Mouse (Mus musculus): Measurements from ENCODE around the gene Mycbp.

Gene Mycbp

DNA sequence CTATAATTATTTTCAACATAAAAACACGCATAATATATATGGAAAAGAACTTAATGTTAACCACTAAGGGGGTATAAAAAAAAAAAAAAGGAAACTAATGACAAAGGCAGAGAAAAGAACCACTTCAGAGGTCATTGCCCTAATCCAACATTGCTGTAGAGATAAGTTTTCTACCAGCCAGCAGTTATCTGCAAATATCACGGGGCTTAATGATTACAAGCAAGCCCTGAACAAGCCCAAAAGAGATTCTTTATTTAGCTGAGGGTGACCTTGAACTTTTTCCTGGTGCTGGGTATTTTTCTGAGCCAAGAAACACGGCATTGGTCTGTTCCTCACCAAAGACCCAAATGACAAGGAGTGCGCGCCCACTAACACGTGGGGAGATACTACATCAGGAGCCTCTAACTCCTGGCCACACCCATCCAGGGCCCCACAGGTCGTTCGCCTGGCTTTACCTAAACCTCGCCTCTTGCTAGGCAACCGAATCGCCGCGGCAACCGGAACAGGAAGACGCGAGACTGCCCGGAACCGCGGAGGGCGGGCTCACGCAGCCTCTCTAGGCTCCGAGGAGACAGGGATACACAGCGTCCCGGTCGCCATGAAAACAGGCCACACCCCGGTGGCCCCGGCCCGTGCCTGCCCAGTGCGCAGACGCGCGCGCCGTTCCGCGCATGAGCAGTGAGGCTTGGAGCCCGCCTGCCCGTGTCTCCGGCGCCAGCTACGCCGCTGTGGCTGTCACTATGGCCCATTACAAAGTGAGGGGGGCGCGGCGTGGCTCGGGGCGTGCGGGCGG lies at the start of gene Mycbp:
Mycbp (plus strand) TSS at position 500 of the 793 bp plus-strand sequence.
- in situ Hi-C loops (cut with MboI), result loop anchor here (25.0 kb wide), 1 partner anchor 617 kb away; no protein-coding TSS in a partner anchor

DNA sequence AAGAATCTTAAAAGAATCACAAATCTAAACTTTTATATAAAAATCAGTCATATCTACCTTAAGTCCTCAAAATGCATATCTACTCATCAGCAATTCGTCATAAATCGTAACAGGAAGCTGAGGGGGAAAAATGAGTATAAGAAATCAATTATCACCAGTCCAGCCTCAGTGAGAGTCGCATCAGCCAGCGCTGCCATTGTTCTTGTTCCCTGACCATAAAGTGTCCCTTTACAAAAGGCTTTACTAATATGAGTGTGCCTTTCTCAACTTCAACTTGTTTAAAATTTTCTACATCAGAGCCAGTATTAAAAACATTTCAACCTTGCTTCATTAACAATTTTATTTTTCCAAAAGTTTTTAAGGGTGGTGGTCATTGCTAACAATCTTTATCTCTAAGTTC lies 47.7 kb upstream of the Mycbp start:
- in situ Hi-C loops (cut with MboI), result no loop called here

DNA sequence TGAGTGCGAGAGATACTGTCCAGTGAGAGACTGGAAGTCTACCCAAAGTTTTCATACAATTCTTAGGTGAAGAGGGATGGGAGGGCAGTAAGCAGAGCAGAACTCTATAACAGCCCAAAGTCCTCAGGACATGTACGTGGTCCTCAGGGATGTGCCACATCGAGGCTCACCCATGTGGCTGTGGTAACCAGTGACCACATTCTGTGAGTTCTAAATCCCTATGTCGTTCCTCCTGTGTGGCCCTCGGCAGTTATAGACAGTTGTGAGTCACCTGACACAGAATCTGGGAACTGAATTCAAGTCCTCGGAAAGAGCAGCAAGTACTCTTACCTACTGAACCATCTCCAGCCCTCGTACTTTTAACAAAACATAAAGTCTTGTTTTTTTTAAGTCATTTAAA lies 46.5 kb upstream of the Mycbp start:
- in situ Hi-C loops (cut with MboI), result no loop called here

DNA sequence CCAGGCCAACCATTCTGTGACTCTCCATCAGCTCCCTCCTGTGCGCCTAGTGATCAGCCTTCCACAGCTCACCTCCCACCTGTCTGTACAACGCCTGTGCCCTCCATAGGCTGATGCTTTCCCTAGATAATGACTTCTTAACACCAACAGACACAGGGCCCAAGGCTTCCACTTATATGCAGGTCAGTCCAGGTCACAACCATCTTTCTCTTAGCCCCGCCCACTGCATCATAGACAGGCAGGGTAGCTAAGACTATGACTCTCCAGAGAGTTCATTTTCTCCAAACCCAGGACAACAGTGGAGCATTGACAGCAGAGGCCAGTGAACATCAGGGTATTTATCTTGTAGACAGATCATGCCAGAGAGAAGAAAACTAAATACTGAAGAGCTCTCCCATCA lies 45.3 kb upstream of the Mycbp start, which contains the start of gene 4933427I04Rik:
4933427I04Rik (plus strand) TSS at position 301 of the 400 bp plus-strand sequence.
- in situ Hi-C loops (cut with MboI), result no loop called here

DNA sequence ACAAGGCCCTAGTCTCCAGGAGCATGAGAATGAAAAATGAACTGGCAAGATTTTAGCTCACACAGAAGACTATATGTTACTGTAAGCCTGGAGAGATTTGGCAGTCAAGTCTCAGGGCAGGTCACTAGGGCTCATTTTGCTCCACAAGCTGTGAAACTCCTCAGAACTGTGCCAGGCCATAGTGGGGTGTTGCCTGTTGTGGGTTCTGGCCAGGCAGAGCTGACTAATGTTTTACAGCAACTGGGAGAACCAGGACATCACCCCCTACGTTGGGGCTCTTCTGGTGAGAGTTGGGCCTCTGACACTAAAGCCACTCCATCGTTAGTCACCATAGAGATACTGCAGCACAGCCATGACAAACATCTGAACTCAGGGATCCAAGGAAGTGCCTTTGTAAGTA lies 44.8 kb upstream of the Mycbp start:
- in situ Hi-C loops (cut with MboI), result no loop called here

DNA sequence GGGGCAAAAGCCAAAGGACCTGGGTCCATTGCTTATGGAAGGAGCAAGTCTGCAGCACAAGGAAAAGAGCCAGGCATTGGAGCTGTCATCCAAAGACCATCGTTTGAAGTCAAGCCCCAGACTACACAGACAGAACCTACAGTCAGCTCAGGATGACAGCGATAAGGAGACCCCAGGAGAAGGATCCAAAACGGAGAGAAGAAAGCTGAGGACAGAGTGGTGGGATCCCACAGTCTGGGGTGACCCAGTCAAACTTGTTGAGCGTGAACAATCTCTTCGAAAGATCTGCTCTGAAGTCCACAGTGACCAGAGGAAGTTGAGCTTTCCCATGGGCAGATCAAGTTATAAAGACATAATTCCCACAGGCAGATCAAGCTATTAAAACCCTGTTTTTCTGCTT lies 44.0 kb upstream of the Mycbp start:
- in situ Hi-C loops (cut with MboI), result no loop called here

DNA sequence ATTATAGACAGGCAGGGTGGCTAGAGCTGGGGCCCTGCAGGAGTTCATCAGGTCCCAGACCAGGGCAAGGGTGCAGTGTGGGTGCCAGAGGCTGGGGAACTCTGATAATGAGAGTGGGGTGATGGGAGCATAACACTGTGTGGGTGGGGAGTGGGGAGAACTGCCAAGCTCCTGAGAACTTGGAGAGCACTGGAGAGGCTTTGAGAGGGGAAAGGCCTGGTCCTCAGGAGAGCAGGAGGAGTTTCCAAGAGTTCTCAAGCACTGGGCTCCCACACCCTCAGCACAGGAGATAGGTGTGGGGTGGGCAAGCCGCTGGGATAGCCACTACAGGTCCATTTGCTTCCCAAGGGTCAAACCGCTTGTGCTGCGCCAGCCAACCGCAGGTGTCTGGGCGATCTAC lies 10.9 kb upstream of the Mycbp start:
- in situ Hi-C loops (cut with MboI), result no loop called here

DNA sequence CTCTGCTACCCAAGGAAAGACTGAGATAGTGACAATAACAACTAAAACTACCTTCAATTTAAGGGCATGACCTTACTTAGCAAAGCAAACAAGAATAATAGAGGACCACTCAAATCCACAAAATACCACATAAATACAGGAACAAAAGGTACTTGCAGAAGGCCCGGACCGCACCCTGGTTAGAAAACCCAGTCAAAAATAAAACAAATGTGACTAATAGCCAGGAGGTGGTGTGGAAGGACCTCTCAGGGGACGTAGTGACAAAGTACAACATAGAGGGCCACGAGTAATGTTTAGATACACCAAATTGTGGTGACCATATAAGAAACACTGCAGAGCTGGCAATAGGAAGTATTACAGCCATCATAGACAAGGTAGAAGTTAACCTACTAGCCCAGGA lies 10.3 kb upstream of the Mycbp start:
- in situ Hi-C loops (cut with MboI), result no loop called here

DNA sequence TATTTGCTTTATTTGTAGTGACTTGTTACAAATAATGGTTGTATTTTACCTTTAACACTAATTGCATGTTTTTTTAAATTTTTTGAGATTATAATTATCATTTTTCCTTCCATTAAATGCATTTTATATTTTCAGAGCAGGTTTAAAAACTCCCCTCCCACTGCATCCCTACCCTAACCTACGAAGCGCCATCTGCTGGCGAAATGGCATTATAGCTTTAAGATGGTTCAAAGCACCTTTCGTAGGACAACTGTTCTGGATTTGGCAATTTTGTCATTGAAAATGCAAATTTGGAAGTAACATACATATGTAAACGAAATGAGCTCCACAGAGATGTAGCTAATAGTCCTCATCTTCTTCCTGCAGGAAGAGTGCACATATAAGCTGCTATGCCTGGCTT lies 5.9 kb upstream of the Mycbp start:
- in situ Hi-C loops (cut with MboI), result no loop called here

DNA sequence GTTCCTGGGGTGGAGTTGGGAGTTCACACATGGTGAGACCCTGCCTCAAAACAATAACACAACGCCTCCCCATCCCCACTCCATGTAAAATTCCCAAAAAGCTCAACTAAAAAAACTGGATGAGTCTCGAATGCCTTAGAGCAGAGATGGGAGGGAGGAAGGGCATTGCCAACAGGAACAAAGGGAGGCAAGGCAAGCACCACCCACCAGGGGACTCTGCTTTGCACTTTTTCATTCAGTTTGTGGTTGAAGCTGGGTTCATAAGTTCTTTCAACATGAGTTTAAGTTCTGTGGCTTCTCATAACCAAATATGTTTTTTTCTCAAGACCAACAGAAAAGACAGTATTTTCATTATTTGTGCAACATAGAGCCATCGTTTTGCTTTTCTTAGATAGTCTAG lies 1.2 kb upstream of the Mycbp start:
- in situ Hi-C loops (cut with MboI), result loop anchor here (25.0 kb wide), 1 partner anchor 616 kb away; no protein-coding TSS in a partner anchor

DNA sequence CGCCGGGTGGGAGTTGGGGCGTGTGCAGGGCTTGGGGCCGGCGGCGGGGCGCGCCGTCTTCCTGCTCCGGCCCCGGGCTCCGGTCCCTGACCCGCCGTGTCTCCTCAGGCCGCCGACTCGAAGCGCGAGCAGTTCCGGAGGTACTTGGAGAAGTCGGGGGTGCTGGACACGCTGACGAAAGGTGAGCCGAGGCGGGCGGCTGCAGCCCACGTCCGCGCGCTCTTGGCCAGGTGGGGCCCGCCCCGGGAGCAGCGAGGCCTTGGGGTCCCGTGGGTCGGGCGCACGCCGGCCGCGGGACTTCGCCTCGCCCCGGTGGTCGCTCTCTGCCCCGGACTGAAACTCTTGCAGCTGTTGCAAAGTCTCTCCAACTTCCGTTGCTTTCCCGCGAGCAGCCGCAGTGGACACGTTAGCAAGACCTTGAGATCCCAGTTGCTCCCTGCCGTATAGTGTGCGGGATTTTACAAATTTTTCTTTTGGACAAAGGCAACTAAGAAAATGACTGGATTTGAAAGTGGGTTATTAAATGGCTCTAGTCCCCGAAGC lies 565 bp downstream of the Mycbp start:
- in situ Hi-C loops (cut with MboI), result loop anchor here (25.0 kb wide), 1 partner anchor 618 kb away; no protein-coding TSS in a partner anchor

DNA sequence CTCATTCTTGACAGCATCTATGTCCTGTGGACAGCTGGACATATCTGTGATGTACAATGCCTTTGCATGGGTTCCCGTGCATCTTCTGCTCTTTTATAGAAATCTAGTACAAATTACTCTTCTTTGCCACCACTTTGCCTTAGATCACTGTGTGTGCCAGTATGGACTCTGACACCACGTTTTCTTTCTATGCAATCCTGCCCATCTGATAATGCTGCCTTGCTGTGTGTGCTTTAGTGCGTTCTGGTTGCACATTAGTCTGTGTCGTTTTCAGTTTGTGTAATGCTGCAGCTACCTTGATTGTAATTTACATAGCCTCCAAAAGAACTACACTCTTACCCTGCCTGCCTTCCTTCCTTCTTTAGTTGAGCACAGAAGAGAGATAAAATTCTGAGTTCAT lies 6.9 kb downstream of the Mycbp start:
- in situ Hi-C loops (cut with MboI), result loop anchor here (25.0 kb wide), 1 partner anchor 624 kb away; no protein-coding TSS in a partner anchor

DNA sequence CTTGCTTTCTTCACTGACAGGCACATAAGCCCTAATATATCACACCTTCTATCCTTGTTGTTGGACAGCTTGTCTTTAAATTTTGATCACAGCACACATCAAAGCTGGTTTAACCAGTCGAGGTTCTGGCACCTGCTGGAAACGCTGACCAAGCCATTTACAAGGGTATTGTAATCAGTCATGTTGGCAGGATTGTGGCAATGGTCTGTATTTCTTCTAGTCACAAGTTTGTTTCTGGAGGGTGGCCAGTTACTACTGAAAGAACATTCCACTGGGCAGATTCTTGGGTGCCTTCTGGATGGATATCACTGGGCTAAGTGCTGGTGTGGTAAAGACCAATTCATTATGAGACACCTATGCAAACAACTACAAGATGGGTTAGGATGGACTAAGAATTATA lies 7.8 kb downstream of the Mycbp start:
- in situ Hi-C loops (cut with MboI), result loop anchor here (25.0 kb wide), 1 partner anchor 625 kb away; no protein-coding TSS in a partner anchor

DNA sequence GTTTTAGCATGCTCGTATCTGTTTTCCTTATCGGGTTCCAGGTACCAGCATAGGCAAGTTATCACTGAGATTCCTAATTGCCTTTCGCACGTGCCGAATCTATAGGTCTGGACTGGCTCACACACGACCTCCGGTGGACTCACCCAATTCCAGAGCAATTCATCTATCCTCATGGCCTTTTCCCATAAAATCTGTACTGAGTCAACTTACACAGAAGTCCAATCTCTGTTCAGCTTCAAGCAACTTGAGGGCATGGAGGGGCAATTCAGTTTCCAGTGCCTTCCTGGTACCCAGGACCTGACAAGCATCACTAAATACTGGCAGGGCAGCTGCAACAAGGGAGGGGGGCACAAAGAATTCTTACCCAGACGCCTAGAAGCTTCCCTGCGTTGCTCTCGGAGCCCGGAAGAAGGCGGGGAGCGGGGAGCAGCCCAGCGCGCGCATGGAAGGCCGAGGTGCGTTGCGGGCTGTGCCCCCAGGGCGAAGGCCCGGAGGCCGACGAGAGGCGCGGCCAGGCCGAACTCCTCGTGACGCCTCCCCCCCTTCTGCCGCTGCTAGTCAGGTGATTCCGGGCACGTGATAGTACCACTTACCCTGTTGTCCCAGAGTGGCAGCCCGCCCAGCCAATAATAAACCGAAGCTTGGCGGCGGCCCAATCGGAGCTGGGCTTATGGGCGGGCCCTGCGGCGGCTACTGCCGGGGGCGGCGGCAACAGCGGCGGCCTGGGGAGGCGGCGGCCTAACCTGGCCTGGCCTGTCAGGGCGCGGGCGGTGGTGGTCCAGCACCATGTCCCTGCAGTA lies 12.3 kb downstream of the Mycbp start, which contains the start of gene Rragc:
Rragc (plus strand) TSS at position 699 of the 800 bp plus-strand sequence.
- in situ Hi-C loops (cut with MboI), result loop anchor here (25.0 kb wide), 1 partner anchor 630 kb away; no protein-coding TSS in a partner anchor

DNA sequence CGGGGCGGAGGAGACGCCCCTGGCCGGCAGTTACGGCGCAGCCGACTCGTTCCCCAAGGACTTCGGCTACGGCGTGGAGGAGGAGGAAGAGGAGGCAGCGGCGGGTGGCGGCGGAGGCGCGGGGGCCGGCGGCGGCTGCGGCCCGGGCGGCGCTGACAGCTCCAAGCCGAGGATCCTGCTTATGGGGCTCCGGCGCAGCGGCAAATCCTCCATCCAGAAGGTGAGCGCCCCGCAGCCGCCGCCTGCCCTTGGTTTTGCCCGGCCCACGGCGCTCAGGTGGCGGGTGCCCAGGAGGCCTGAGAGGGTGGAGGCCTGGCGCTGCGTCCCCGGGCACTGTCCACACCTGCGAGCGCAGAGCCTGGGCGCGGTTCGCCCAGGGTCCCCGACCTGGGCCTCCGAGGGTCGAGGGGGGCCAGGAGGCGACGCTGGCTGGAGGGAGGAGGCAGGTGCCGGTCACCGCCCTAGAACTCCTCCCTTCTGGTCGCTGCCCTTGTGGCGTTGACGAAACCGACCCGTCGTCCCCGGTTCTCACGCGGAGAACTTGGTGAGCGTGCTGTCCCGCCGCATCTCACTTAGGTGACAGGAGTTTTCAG lies 13.0 kb downstream of the Mycbp start, which contains the start of gene 4930535I16Rik:
4930535I16Rik (minus strand) TSS at position 475 of the 593 bp plus-strand sequence.
- in situ Hi-C loops (cut with MboI), result loop anchor here (25.0 kb wide), 1 partner anchor 630 kb away; no protein-coding TSS in a partner anchor

DNA sequence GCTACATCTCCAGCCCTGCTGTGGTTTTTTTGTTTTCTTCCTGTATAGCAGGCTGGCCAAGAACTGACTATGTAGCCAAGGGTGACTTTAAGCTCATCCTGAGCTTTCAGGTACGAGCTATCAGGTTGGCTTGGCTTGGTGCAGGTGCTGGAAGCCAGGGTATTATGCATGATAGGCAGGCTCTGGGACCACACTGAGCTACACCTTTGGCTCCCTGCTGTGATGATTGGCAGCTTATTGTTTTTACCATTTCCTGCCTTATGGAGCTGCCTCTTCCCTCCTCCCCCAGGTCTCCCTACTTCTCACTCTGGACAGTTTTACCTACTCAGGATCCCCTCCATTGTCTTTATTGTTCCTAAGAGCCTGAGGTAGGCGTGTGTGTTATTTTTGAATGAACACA lies 14.2 kb downstream of the Mycbp start:
- in situ Hi-C loops (cut with MboI), result loop anchor here (25.0 kb wide), 1 partner anchor 632 kb away; no protein-coding TSS in a partner anchor

DNA sequence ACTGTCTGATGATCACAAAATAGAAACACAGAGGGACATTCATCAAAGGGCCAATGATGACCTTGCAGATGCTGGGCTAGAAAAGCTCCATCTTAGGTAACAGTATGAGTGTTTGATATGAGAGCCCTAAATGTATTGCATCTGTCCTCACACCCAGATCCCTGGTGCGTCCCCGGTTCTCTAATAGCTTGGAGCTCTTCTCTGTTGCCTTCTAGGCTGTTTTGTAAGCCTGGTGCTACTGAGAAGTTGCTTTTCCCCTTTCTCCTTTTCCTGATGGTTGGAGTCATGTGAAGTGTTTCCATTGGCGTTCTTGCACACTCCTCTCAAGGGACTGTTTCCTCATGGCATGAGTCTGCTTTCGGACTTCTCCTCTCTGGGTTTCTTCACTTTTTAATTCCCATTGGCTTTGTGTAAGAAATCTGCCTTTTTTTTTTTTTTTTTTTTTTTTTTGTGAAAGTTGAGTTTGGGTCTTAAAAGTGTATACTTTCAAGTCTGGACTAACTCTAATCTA lies 16.5 kb downstream of the Mycbp start:
- in situ Hi-C loops (cut with MboI), result loop anchor here (25.0 kb wide), 1 partner anchor 634 kb away; no protein-coding TSS in a partner anchor

DNA sequence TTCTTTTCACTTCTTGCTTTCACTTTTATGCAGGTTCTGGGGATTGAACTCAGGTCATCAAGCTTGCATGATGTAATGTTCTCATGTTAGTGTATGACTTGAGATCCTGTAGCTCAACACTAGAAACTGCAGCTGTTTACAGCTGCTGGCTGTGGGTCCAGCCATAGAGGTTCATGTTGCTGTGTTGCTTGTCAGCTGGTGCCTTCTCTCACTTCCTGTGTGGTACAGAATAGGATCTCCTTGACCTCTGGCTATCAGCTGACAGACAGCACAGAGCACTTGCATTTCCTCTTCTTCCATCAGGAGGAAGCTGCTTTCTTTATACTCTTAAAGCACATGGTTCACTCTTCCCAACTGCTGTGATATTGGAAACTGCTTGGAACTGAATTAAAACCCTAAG lies 23.3 kb downstream of the Mycbp start:
- in situ Hi-C loops (cut with MboI), result loop anchor here (25.0 kb wide), 1 partner anchor 734 kb away; the partner anchor contains the start of gene Pou3f1

DNA sequence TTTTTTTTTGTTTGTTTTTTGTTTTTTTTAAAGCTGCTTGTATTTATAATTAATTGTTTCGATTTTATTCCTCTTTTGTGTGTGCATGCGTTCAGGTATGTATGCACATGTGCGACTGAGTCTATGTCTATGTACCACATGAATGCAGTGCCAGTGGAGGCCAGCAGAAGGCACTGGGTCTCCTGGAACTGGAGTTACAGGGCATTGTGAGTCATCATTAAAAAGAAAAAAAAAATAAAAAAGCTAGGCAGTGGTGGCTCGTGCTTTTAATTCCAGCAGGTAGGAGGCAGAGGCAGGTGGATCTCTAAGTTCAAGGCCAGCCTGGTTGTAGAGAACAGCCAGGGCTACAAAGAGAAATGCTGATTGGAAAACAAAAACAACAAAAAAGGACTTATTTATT lies 25.4 kb downstream of the Mycbp start:
- in situ Hi-C loops (cut with MboI), result loop anchor here (25.0 kb wide), 1 partner anchor 732 kb away; the partner anchor contains the start of gene Pou3f1

DNA sequence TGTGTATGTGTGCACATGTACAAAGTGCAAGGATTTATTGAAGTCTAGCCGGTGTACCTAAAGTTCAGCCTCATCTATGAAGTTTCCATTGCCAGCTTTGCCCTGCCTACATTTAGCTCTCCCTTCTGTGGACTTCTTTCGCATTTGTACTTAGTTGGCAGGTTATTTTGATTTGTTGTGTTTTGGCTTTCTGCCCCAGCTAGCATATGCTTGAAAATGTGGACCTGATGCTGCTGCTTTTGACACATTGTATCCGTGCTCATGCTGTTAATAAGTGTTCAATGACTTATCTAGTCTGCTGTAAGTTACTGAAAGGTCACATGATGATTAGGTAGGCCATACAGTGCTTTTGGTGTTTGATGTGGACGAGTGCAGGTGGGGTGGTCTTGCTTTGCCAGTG lies 29.7 kb downstream of the Mycbp start:
- in situ Hi-C loops (cut with MboI), result loop anchor here (25.0 kb wide), 1 partner anchor 728 kb away; the partner anchor contains the start of gene Pou3f1

DNA sequence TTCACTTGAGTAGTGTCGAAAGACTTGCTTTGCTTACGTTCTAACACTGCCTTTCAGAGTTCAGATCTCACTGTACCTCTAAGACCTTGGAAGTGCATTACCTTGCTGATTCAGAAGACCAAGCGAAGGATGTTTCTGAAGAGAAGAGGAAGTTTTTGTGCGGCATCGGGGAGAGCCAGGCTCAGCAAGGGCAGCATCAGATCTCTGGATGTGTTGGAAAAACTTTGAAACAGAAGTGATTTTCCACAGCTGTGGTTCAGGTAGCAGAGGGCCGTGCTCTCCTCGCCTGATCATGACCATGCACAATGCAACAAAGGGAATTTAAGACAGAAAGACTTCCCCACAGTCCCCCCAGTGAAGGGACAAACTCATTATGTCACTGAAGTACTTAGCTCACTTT lies 31.4 kb downstream of the Mycbp start:
- in situ Hi-C loops (cut with MboI), result loop anchor here (25.0 kb wide), 1 partner anchor 726 kb away; the partner anchor contains the start of gene Pou3f1
